Mouse (Mus musculus): ENCODE data around the gene Rsg1. TPM values are rescaled to one million over a fixed set of nuclear protein-coding genes. Genes with fewer than 3 reads are reported as not detected.

Gene Rsg1
- 1.5 and 1.9 TPM in 2 replicates for polyA plus RNA-seq (2012; ENCODE audit: low replicate concordance)

DNA sequence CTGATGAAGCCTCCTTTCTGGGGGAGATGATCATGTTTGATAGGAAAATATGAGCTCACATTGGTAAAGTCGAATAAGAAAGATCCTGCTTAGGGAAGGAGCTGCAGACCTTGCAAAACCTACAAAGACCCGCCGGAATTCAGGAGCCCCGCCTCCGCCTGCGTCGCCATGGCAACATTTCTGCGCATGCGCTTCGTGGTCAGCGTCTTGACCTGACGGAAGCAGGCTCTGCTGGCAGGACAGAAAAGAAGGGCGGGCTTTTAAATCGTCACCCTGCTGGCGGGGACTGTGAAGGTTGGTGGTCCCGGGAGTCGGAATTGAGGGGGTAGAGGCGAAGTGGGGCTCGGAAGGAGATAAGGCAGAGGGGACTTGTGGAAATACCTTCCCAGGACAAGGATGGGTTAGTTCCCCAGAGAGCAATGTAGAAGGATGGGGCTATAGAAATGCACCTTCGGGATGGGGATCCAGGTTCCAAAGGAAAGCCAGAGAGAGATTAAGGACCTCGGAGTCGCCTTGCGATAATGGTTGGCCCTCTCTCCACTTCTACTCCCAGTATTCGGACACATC lies at the start of gene Rsg1:
Gene Rsg1 (plus strand): TSS at position 187 of the 567 bp plus-strand sequence.

DNA sequence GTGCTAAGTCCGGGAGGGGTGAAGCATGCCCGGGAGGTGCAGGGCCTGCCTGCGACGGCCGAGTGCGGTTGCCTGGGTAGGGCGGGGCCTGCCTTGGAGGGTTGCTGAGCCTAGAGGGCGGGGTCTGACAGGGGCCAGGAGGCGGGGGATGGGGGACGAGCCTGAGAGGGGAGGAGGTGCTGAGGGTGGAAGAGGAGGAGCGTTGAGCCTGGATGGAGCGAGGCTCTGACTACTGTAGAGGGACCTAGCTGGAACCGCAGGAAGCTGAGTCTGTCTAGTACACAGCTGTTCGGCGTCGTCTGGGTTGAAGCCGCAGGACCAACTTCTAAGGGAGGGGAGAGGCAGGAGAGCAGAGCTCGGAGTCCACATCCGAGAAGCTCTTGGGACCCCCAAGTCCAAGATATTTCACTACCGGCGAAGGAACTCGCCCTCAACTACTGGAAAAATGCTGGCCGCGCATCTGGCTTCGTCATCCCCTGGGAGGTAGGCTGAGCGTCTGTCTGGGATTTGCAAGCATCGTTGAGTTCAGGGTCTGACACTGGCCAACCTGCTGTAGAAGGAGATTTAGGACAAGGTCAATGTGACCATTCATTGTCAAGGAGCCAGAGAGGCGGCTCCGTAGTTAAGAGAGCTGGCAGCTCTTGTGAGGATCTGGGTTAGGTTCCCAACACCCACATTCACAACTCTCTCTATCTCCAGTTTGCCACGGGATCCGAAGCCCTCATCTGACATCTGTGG lies 25.8 kb downstream of the Rsg1 start, which contains the start of gene Arhgef19:
Gene Arhgef19 (plus strand): TSS at position 112 of the 738 bp plus-strand sequence.

Other genes starting within 250 kb of the Rsg1 start
- gene Atp13a2, start 227.1 kb upstream of the Rsg1 start, polyA plus RNA-seq (2012; ENCODE audit: low replicate concordance), result 197 and 219 TPM in 2 replicates
- gene Mfap2, start 203.5 kb upstream of the Rsg1 start, polyA plus RNA-seq (2012; ENCODE audit: low replicate concordance), result 0.55 and 0.79 TPM in 2 replicates
- gene Crocc, start 153.4 kb upstream of the Rsg1 start, polyA plus RNA-seq (2012; ENCODE audit: low replicate concordance), result 3.5 and 7.3 TPM in 2 replicates
- gene Necap2, start 135.6 kb upstream of the Rsg1 start, polyA plus RNA-seq (2012; ENCODE audit: low replicate concordance), result 323 and 426 TPM in 2 replicates
- gene Spata21, start 125.6 kb upstream of the Rsg1 start, polyA plus RNA-seq (2012; ENCODE audit: low replicate concordance), result 0.07 and 0.16 TPM in 2 replicates
- gene Szrd1, start 74.2 kb upstream of the Rsg1 start, polyA plus RNA-seq (2012; ENCODE audit: low replicate concordance), result 118 and 198 TPM in 2 replicates
- gene Fbxo42, start 66.0 kb upstream of the Rsg1 start, polyA plus RNA-seq (2012; ENCODE audit: low replicate concordance), result 13.7 and 20.9 TPM in 2 replicates
- gene Arhgef19, start 25.5 kb downstream of the Rsg1 start, polyA plus RNA-seq (2012; ENCODE audit: low replicate concordance), result not detected in 2 replicates
- 0.34 and 0.42 TPM in 2 replicates for gene Epha2, start 87.3 kb downstream of the Rsg1 start, polyA plus RNA-seq (2012; ENCODE audit: low replicate concordance)
- gene Fam131c, start 154.3 kb downstream of the Rsg1 start, polyA plus RNA-seq (2012; ENCODE audit: low replicate concordance), result not detected in 2 replicates
- gene Clcnka, start 184.8 kb downstream of the Rsg1 start, polyA plus RNA-seq (2012; ENCODE audit: low replicate concordance), result not detected in 2 replicates
- gene Clcnkb, start 202.1 kb downstream of the Rsg1 start, polyA plus RNA-seq (2012; ENCODE audit: low replicate concordance), result 0.66 TPM in 1 of 2 replicates, not detected in the other
- gene Hspb7, start 206.8 kb downstream of the Rsg1 start, polyA plus RNA-seq (2012; ENCODE audit: low replicate concordance), result not detected in 2 replicates
- not detected in 2 replicates for gene Srarp, start 222.1 kb downstream of the Rsg1 start, polyA plus RNA-seq (2012; ENCODE audit: low replicate concordance)
- gene Zbtb17, start 230.7 kb downstream of the Rsg1 start, polyA plus RNA-seq (2012; ENCODE audit: low replicate concordance), result 33.7 and 37.3 TPM in 2 replicates